Mouse (Mus musculus): ENCODE data around the gene Gpr149. TPM values are rescaled to one million over a fixed set of nuclear protein-coding genes. Genes with fewer than 3 reads are reported as not detected.

Gpr149 gene
- polyA plus RNA-seq (2012; rRNA removed) = 0.09 and 0.13 TPM in 2 replicates

GRCm38 (mm10) chr3:62604973-62605372 is at the start of gene Gpr149:
TSS of gene Gpr149 (minus strand) at chr3:62605140.
- no peaks in the 10 kb centered on the region for H3K36me3 ChIP-seq (ENCODE audit: control insufficient read depth, insufficient read depth, low read length)
- no peaks in the 10 kb centered on the region for H3K27me3 ChIP-seq (ENCODE audit: control insufficient read depth, insufficient read depth, low read length)
- H3K27ac ChIP-seq (ENCODE audit: insufficient read depth, low read depth, low read length) = no peak within 1 kb of the TSS
- 58% methylated on average over 1 of the region's 1 CpGs for WGBS
- no peak for TF ChIP-seq POLR2A (IDR thresholded peaks at IDR 0.05; ENCODE audit: low read depth, low read length)
- no peak for TF ChIP-seq CTCF (IDR thresholded peaks at IDR 0.05; ENCODE audit: extremely low read depth, insufficient read length, insufficient replicate concordance, low read depth, low read length)
- H3K4me1 ChIP-seq (ENCODE audit: control insufficient read depth, insufficient read depth, insufficient read length, low read length) = no peaks in the 10 kb centered on the region
- H3K4me3 ChIP-seq (ENCODE audit: low read depth, low read length) = no peak within 1 kb of the TSS

- no peaks in the 10 kb centered on the region for H3K27me3 ChIP-seq (ENCODE audit: control insufficient read depth, insufficient read depth, low read length)
- 80% methylated on average over 1 of the region's 1 CpGs for WGBS
- no peaks in the 10 kb centered on the region for H3K36me3 ChIP-seq (ENCODE audit: control insufficient read depth, insufficient read depth, low read length)
- H3K27ac ChIP-seq (ENCODE audit: insufficient read depth, low read depth, low read length) = no peak overlapping the region
- no peak for TF ChIP-seq POLR2A (IDR thresholded peaks at IDR 0.05; ENCODE audit: low read depth, low read length)
- TF ChIP-seq CTCF (IDR thresholded peaks at IDR 0.05; ENCODE audit: extremely low read depth, insufficient read length, insufficient replicate concordance, low read depth, low read length) = no peak
- no peaks in the 10 kb centered on the region for H3K4me1 ChIP-seq (ENCODE audit: control insufficient read depth, insufficient read depth, insufficient read length, low read length)
- no peak overlapping the region for H3K4me3 ChIP-seq (ENCODE audit: low read depth, low read length)
Observed at GRCm38 (mm10) chr3:62650551-62650950, 45.6 kb upstream of the Gpr149 start.

GRCm38 (mm10) chr3:62610861-62611260 is 5.9 kb upstream of the Gpr149 start:
- 59% methylated on average over 3 of the region's 3 CpGs for WGBS
- H3K4me1 ChIP-seq (ENCODE audit: control insufficient read depth, insufficient read depth, insufficient read length, low read length) = no peaks in the 10 kb centered on the region
- no peak for TF ChIP-seq CTCF (IDR thresholded peaks at IDR 0.05; ENCODE audit: extremely low read depth, insufficient read length, insufficient replicate concordance, low read depth, low read length)
- TF ChIP-seq POLR2A (IDR thresholded peaks at IDR 0.05; ENCODE audit: low read depth, low read length) = no peak
- no peaks in the 10 kb centered on the region for H3K27me3 ChIP-seq (ENCODE audit: control insufficient read depth, insufficient read depth, low read length)
- no peak overlapping the region for H3K27ac ChIP-seq (ENCODE audit: insufficient read depth, low read depth, low read length)
- H3K4me3 ChIP-seq (ENCODE audit: low read depth, low read length) = no peak overlapping the region
- no peaks in the 10 kb centered on the region for H3K36me3 ChIP-seq (ENCODE audit: control insufficient read depth, insufficient read depth, low read length)

GRCm38 (mm10) chr3:62605931-62606330 is 991 bp upstream of the Gpr149 start:
- no peaks in the 10 kb centered on the region for H3K4me1 ChIP-seq (ENCODE audit: control insufficient read depth, insufficient read depth, insufficient read length, low read length)
- no peaks in the 10 kb centered on the region for H3K36me3 ChIP-seq (ENCODE audit: control insufficient read depth, insufficient read depth, low read length)
- H3K27me3 ChIP-seq (ENCODE audit: control insufficient read depth, insufficient read depth, low read length) = no peaks in the 10 kb centered on the region
- WGBS = 77% methylated on average over 2 of the region's 2 CpGs
- no peak overlapping the region for H3K4me3 ChIP-seq (ENCODE audit: low read depth, low read length)
- H3K27ac ChIP-seq (ENCODE audit: insufficient read depth, low read depth, low read length) = no peak overlapping the region
- no peak for TF ChIP-seq POLR2A (IDR thresholded peaks at IDR 0.05; ENCODE audit: low read depth, low read length)
- no peak for TF ChIP-seq CTCF (IDR thresholded peaks at IDR 0.05; ENCODE audit: extremely low read depth, insufficient read length, insufficient replicate concordance, low read depth, low read length)

GRCm38 (mm10) chr3:62604047-62604391 is 921 bp downstream of the Gpr149 start:
- no peak overlapping the region for H3K27ac ChIP-seq (ENCODE audit: insufficient read depth, low read depth, low read length)
- no peaks in the 10 kb centered on the region for H3K27me3 ChIP-seq (ENCODE audit: control insufficient read depth, insufficient read depth, low read length)
- H3K4me1 ChIP-seq (ENCODE audit: control insufficient read depth, insufficient read depth, insufficient read length, low read length) = no peaks in the 10 kb centered on the region
- no peak overlapping the region for H3K4me3 ChIP-seq (ENCODE audit: low read depth, low read length)
- TF ChIP-seq CTCF (IDR thresholded peaks at IDR 0.05; ENCODE audit: extremely low read depth, insufficient read length, insufficient replicate concordance, low read depth, low read length) (no peak), POLR2A (IDR thresholded peaks at IDR 0.05; ENCODE audit: low read depth, low read length) (no peak)
- no peaks in the 10 kb centered on the region for H3K36me3 ChIP-seq (ENCODE audit: control insufficient read depth, insufficient read depth, low read length)
- 21% methylated on average over 10 of the region's 10 CpGs for WGBS

GRCm38 (mm10) chr3:62603231-62604046 is 1.5 kb downstream of the Gpr149 start:
- Histone ChIP-seq H3K36me3 (ENCODE audit: control insufficient read depth, insufficient read depth, low read length) (no peaks in the 10 kb centered on the region), H3K4me3 (ENCODE audit: low read depth, low read length) (no peak overlapping the region), H3K4me1 (ENCODE audit: control insufficient read depth, insufficient read depth, insufficient read length, low read length) (no peaks in the 10 kb centered on the region), H3K27ac (ENCODE audit: insufficient read depth, low read depth, low read length) (no peak overlapping the region), H3K27me3 (ENCODE audit: control insufficient read depth, insufficient read depth, low read length) (no peaks in the 10 kb centered on the region)
- TF ChIP-seq CTCF (IDR thresholded peaks at IDR 0.05; ENCODE audit: extremely low read depth, insufficient read length, insufficient replicate concordance, low read depth, low read length) = no peak
- no peak for TF ChIP-seq POLR2A (IDR thresholded peaks at IDR 0.05; ENCODE audit: low read depth, low read length)
- WGBS = 2% methylated on average over 40 of the region's 40 CpGs

- H3K36me3 ChIP-seq (ENCODE audit: control insufficient read depth, insufficient read depth, low read length) = no peaks in the 10 kb centered on the region
- WGBS = 69% methylated on average over 9 of the region's 9 CpGs
- TF ChIP-seq CTCF (IDR thresholded peaks at IDR 0.05; ENCODE audit: extremely low read depth, insufficient read length, insufficient replicate concordance, low read depth, low read length) (no peak), POLR2A (IDR thresholded peaks at IDR 0.05; ENCODE audit: low read depth, low read length) (no peak)
- no peaks in the 10 kb centered on the region for H3K27me3 ChIP-seq (ENCODE audit: control insufficient read depth, insufficient read depth, low read length)
- H3K27ac ChIP-seq (ENCODE audit: insufficient read depth, low read depth, low read length) = no peak overlapping the region
- no peaks in the 10 kb centered on the region for H3K4me1 ChIP-seq (ENCODE audit: control insufficient read depth, insufficient read depth, insufficient read length, low read length)
- H3K4me3 ChIP-seq (ENCODE audit: low read depth, low read length) = no peak overlapping the region
Observed at GRCm38 (mm10) chr3:62602466-62602865, 2.5 kb downstream of the Gpr149 start.
